Mouse (Mus musculus): ENCODE measurements at regions not wholly inside any gene's neighbourhood (a gene's known extent, or its start where the extent isn't known, plus 50 kb on each side); places are given as distances from the start of the nearest gene placed in this dataset.

GRCm38 (mm10) chr1:77933095-77933766, 263.7 kb downstream of the Pax3 start:
- DNase-seq, result no peak

GRCm38 (mm10) chr1:77932226-77932625, 264.7 kb downstream of the Pax3 start:
- DNase-seq, result no peak

- DNase-seq, result no peak
Observed at GRCm38 (mm10) chr1:77930661-77931060, 266.3 kb downstream of the Pax3 start.

GRCm38 (mm10) chr1:77929552-77929951, 267.4 kb downstream of the Pax3 start:
- DNase-seq, result no peak

GRCm38 (mm10) chr1:77926146-77926545, 270.8 kb downstream of the Pax3 start:
- no peak for DNase-seq

GRCm38 (mm10) chr1:77896226-77896625, 300.7 kb downstream of the Pax3 start:
- DNase-seq, result no peak

- DNase-seq, result no peak
Observed at GRCm38 (mm10) chr1:77879026-77879425, 317.9 kb downstream of the Pax3 start.

- DNase-seq, result no peak
Observed at GRCm38 (mm10) chr1:77870125-77870524, 326.8 kb downstream of the Pax3 start.

- DNase-seq, result no peak
Observed at GRCm38 (mm10) chr1:77869174-77869573, 327.8 kb downstream of the Pax3 start.

GRCm38 (mm10) chr1:77859931-77860330, 337.0 kb downstream of the Pax3 start:
- no peak for DNase-seq

GRCm38 (mm10) chr1:77854366-77854765, 339.5 kb upstream of the Epha4 start:
- DNase-seq, result no peak

- no peak for DNase-seq
Observed at GRCm38 (mm10) chr1:77847766-77848615, 333.1 kb upstream of the Epha4 start.

- no peak for DNase-seq
Observed at GRCm38 (mm10) chr1:77846039-77846727, 331.3 kb upstream of the Epha4 start.

GRCm38 (mm10) chr1:77840672-77841071, 325.8 kb upstream of the Epha4 start:
- DNase-seq, result no peak

GRCm38 (mm10) chr1:77832174-77832573, 317.3 kb upstream of the Epha4 start:
- no peak for DNase-seq

- DNase-seq, result no peak
Observed at GRCm38 (mm10) chr1:77824716-77825387, 310.0 kb upstream of the Epha4 start.

- DNase-seq, result no peak
Observed at GRCm38 (mm10) chr1:77823801-77824687, 309.2 kb upstream of the Epha4 start.

GRCm38 (mm10) chr1:77820101-77820500, 305.2 kb upstream of the Epha4 start:
- no peak for DNase-seq

GRCm38 (mm10) chr1:77815451-77815850, 300.6 kb upstream of the Epha4 start:
- no peak for DNase-seq

GRCm38 (mm10) chr1:77811573-77811972, 296.7 kb upstream of the Epha4 start:
- no peak for DNase-seq

- DNase-seq, result no peak
Observed at GRCm38 (mm10) chr1:77790974-77791373, 276.1 kb upstream of the Epha4 start.
